7 mouse cellular contexts compared by ENCODE assay signal in the genomic region with DNA sequence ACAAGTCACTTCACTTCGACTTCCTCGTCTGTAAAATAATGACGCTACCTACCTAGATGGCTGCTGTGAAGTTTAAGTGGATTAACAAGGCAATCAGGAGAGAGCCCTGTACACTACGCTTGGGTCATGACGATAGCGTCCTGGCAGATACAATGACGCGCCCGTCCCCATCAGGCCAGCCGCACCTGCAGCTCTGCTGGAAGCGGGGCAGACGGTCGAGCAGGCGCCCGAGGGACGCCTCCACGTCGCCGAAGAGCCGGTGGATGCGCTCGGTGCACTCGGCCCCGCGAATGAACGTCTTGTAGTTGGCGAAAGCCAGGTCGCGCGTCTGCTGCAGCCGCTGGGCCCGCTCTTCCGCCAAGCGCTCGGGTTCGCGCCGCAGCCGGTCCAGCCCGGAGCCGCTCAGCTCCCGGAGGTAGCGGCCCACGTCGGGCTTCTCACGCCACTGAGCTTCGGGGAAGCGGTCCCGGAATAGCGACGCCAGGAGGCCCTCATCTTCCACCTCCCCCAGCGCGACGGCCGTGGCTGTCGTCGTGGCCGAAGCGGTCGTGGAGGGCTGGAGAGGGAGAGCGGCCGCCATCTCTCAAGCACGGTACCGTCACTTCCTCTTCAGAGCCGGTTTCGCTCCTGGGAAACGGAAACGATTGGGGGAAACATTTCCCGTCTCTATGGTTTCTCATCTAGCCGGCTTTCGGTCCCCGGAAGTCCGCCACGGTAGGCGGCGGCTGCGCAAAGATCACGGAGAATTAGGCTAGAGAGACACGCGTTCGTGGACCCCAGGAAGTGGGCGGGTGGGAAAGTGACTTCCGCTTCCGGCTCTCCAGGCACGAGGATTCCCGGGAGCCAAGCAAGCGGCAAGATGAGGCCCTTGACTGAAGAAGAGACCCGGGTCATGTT. TPM values are rescaled to one million over a fixed set of nuclear protein-coding genes. Genes with fewer than 3 reads are reported as not detected.
DNase-seq lines count a peak whose midpoint lies in the region; ATAC-seq lines count a peak whose summit lies in the region.

Cog8 (minus strand) TSS at position 614 of the 897 bp plus-strand sequence.
Nip7 (plus strand) TSS at position 802 of the 897 bp plus-strand sequence.

- peak within 1 kb of the TSS; percentile 94 for H3K4me2 ChIP-seq in embryonic facial prominence, embryonic 12.5 days (replicated peaks)
- peak within 1 kb of the TSS; percentile 92 for H3K4me2 ChIP-seq in limb, embryonic 11.5 days (ENCODE audit: low read depth, severe bottlenecking)
- H3K4me2 ChIP-seq in midbrain, embryonic 14.5 days (ENCODE audit: low read length): peak within 1 kb of the TSS; percentile 95

- peaks cover 20% of the 10 kb centered on the region for H3K4me1 ChIP-seq in embryonic facial prominence, embryonic 12.5 days
- peaks cover 5% of the 10 kb centered on the region; the same call in 1 of the 2 replicates for H3K4me1 ChIP-seq in limb, embryonic 11.5 days (ENCODE audit: control insufficient read depth, insufficient read depth, low read length)
- 0 out of 2 replicates have a peak, but pooled peaks cover 4% of the 10 kb centered on the region for H3K4me1 ChIP-seq in midbrain, embryonic 14.5 days (ENCODE audit: control insufficient read depth, insufficient read depth, low read length)

- ATAC-seq in embryonic facial prominence, embryonic 12.5 days (ENCODE audit: insufficient number of reproducible peaks, insufficient read depth, low FRiP score, low TSS enrichment): peak; percentile 92
- peak; percentile 84 for ATAC-seq in limb, embryonic 11.5 days (ENCODE audit: insufficient number of reproducible peaks, low FRiP score, low TSS enrichment, low read depth)
- ATAC-seq in midbrain, embryonic 14.5 days (ENCODE audit: low FRiP score, low TSS enrichment): peak; percentile 93

- H3K9ac ChIP-seq in embryonic facial prominence, embryonic 12.5 days: peak within 1 kb of the TSS; percentile 82
- peak within 1 kb of the TSS; percentile 75 for H3K9ac ChIP-seq in limb, embryonic 11.5 days (ENCODE audit: low read length)
- H3K9ac ChIP-seq in midbrain, embryonic 14.5 days (replicated peaks; ENCODE audit: low read length): peak within 1 kb of the TSS; percentile 80

- H3K9me3 ChIP-seq in embryonic facial prominence, embryonic 12.5 days: no peaks in the 10 kb centered on the region
- H3K9me3 ChIP-seq in limb, embryonic 11.5 days (ENCODE audit: control insufficient read depth, low read length): no peaks in the 10 kb centered on the region
- H3K9me3 ChIP-seq in midbrain, embryonic 14.5 days (ENCODE audit: control insufficient read depth, low read length): no peaks in the 10 kb centered on the region

- peaks cover 54% of the 10 kb centered on the region for H3K36me3 ChIP-seq in embryonic facial prominence, embryonic 12.5 days
- peaks cover 22% of the 10 kb centered on the region for H3K36me3 ChIP-seq in limb, embryonic 11.5 days (ENCODE audit: control insufficient read depth, insufficient read depth, low read length)
- H3K36me3 ChIP-seq in midbrain, embryonic 14.5 days (ENCODE audit: control insufficient read depth, insufficient read depth, low read length): peaks cover 46% of the 10 kb centered on the region

- under 1% methylated on average over 88 of the region's 88 CpGs for WGBS in embryonic facial prominence, embryonic 12.5 days
- under 1% methylated on average over 88 of the region's 88 CpGs for WGBS in limb, embryonic 11.5 days
- WGBS in midbrain, embryonic 14.5 days: under 1% methylated on average over 88 of the region's 88 CpGs

- peak within 1 kb of the TSS; percentile 43 for H3K27ac ChIP-seq in embryonic facial prominence, embryonic 12.5 days
- no peak within 1 kb of the TSS; the same call in 1 of the 2 replicates for H3K27ac ChIP-seq in limb, embryonic 11.5 days (replicated peaks; ENCODE audit: low read depth, low read length)
- peak within 1 kb of the TSS; percentile 80 for H3K27ac ChIP-seq in midbrain, embryonic 14.5 days (replicated peaks; ENCODE audit: low read depth, low read length)

- H3K4me3 ChIP-seq in embryonic facial prominence, embryonic 12.5 days: peak within 1 kb of the TSS; percentile 95
- peak within 1 kb of the TSS; percentile 79 for H3K4me3 ChIP-seq in limb, embryonic 11.5 days (ENCODE audit: low read depth, low read length)
- H3K4me3 ChIP-seq in midbrain, embryonic 14.5 days (replicated peaks; ENCODE audit: low read depth, low read length): peak within 1 kb of the TSS; percentile 99

- peak; percentile 93 for DNase-seq in adrenal gland, postnatal 25 days
- peak; percentile 100 for DNase-seq in heart, adult 11 months
- DNase-seq in kidney, adult 18-20 months: peak; percentile 94
- DNase-seq in limb, embryonic 11.5 days (ENCODE audit: low spot score): peak; percentile 96
- peak; percentile 98 for DNase-seq in midbrain, embryonic 14.5 days
- peak; percentile 87 to 91 for DNase-seq in spleen, adult 18-20 months

- H3K27me3 ChIP-seq in embryonic facial prominence, embryonic 12.5 days: no peaks in the 10 kb centered on the region
- no peaks in the 10 kb centered on the region for H3K27me3 ChIP-seq in limb, embryonic 11.5 days (ENCODE audit: control insufficient read depth, insufficient read depth, low read length)
- H3K27me3 ChIP-seq in midbrain, embryonic 14.5 days (ENCODE audit: control insufficient read depth, insufficient read depth, low read length): no peaks in the 10 kb centered on the region

RNA-seq across cellular contexts. Expression of gene Cog8, which starts in this region (rescaled TPM):
- 47.9 and 48.6 TPM in 2 replicates for total RNA-seq in adrenal gland, postnatal 25 days (2021)
- polyA plus RNA-seq in embryonic facial prominence, embryonic 12.5 days (2016; fragmentation: Nextera tagmentation; extraction: Ambion mirVana): 46.1 and 51.6 TPM in 2 replicates
- 42.2 and 42.7 TPM in 2 replicates for polyA plus RNA-seq in limb, embryonic 11.5 days (2014; fragmentation: Nextera tagmentation; extraction: Ambion mirVana)
- polyA plus RNA-seq in midbrain, embryonic 14.5 days (2014; fragmentation: Nextera tagmentation; extraction: Ambion mirVana): 36.1 and 41.4 TPM in 2 replicates

RNA-seq across cellular contexts. Expression of gene Nip7, which starts in this region (rescaled TPM):
- total RNA-seq in adrenal gland, postnatal 25 days (2021): 44.8 and 45.7 TPM in 2 replicates
- 96.5 and 106 TPM in 2 replicates for polyA plus RNA-seq in embryonic facial prominence, embryonic 12.5 days (2016; fragmentation: Nextera tagmentation; extraction: Ambion mirVana)
- 119 and 126 TPM in 2 replicates for polyA plus RNA-seq in limb, embryonic 11.5 days (2014; fragmentation: Nextera tagmentation; extraction: Ambion mirVana)
- polyA plus RNA-seq in midbrain, embryonic 14.5 days (2014; fragmentation: Nextera tagmentation; extraction: Ambion mirVana): 73.3 and 78.7 TPM in 2 replicates
